Mouse (Mus musculus) kidney, postnatal 36 days (tissue): ENCODE data around the gene Art4.

Experiments used
- DNase-seq, 2 experiments: peaks; one replicate each; pipeline ENCODE4 v3.0.0; 2021 to 2022; ENCODE audit warnings: mixed read lengths in 2 of 2

The Art4 gene

DNA sequence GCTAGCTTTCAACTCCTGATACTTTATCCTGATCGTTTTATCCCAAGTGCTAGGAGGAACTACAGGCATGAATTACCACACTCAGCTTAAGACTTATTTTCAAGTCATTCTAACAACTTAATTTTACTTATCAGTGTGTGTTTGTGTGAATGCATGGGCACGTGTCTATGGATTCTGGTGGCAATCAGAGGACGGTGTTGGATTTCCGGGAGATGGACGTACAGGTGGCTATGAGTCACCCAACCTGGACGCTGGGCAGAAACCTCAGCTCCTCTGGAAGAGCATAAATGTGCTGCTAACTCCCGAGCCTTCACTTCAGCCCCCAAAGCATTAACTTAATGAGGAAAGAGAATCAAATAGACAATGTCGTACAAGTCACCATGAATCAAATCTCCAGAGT is 32.5 kb downstream of the Art4 start:
- DNase-seq, result no peak

GRCm38 (mm10) chr6:136821086-136821485 is 36.4 kb downstream of the Art4 start:
- DNase-seq, result no peak

DNA sequence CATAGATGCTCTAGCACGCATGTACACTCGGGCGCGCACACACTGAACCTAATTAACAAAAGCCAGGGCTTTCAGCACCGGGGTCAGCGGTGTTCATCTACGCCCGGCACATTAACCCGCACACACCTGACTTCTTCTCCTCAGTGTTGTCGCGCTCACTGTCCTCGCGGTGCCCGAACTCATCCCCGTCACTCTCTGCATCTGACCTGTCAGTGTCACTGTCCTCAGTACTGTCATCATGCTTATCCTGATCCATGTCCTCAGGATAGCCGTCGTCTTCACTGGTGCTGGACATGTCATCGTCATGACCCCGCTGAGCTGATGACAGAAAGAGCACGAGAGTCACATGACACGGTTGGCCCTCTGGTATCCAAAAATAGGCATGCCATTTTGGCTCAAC is 37.2 kb downstream of the Art4 start:
- no peak for DNase-seq

GRCm38 (mm10) chr6:136817549-136817948 is 40.0 kb downstream of the Art4 start:
- no peak for DNase-seq

DNA sequence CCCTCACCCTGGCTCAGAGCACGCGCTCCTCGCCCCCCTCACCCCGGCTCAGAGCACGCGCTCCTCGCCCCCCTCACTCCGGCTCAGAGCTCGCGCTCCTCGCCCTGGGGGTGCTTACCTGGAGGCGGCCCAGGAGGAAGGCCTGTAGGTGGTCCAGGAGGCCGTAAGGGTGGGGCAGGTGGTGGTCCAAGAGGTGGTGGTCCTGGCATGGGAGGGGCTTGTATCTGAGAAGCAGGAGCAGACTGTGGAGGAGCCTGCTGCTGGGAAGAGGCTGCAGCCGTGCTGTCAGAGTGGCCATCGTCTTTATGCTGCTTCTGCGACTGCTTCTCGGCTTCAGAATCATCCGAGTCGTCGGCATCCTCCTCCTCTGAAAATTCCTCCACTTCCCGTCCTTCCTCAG is 40.7 kb downstream of the Art4 start:
- DNase-seq, result no peak

- no peak for DNase-seq
These were observed 42.2 kb downstream of the Art4 start for GRCm38 (mm10) chr6:136815381-136815780.

GRCm38 (mm10) chr6:136813117-136813516 is 44.4 kb downstream of the Art4 start:
- DNase-seq, result peak; percentile 28 to 38

DNA sequence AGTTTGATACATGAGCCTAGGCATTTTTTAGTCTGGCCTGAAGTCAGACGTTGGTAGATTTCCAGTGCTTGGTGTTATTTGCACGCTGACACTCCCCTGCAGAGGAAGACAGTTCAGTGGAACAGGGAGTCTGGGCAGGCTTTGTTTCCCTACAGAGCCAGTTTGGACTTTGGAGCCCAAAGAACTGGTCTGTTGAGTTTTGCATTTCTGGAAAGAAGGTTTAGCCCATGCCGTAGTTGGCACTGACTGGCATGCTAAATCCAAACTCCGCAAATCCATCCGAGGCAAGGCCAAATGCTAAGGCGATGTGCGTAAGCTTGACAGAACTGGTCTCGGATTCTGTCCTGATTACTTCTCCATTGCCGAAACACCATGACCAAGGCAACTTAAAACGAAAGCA is 46.3 kb downstream of the Art4 start:
- peak; percentile 64 to 72 for DNase-seq

GRCm38 (mm10) chr6:136809673-136810072 is 47.9 kb downstream of the Art4 start:
- no peak for DNase-seq

GRCm38 (mm10) chr6:136809077-136809476 is 48.5 kb downstream of the Art4 start:
- peak; percentile 60 to 66 for DNase-seq

- DNase-seq, result peak; percentile 35 to 56
These were observed 48.9 kb downstream of the Art4 start for GRCm38 (mm10) chr6:136808631-136809046.

- peak; percentile 98 for DNase-seq
These were observed 49.5 kb downstream of the Art4 start, which contains the start of gene H2afj for GRCm38 (mm10) chr6:136808014-136808417. H2afj (plus strand) TSS chr6:136808244.

DNA sequence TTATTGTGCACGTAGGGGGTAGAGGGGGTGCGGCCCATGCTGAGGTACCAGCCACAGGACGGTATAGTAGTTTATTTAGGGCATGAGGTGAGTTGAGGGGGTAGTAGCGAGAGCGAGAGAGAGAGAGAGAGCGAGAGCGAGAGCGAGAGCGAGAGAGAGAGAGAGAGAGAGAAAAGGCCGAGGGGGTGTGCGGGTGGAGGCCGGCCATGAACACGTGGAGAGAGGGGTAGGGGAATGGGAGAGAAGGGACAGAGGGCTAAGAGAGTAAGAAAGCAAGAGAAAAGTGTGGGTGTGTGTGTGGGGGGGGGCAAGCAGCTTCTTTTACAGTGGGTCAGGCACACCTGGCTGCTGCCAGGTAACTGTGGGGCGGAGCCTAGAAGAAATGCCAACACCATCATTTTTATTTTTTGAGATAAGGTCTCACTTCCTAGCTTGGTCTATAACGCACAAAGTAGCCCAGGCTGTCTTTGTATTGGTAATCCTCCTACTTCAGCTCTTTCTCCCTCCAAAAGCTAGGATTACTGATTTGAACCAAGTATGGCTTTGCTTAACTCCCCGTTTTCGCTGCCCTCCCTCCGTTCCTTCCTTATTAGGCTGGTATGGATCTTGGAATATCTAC is 50.0 kb downstream of the Art4 start:
- DNase-seq, result no peak

- DNase-seq, result no peak
These were observed 50.7 kb downstream of the Art4 start for GRCm38 (mm10) chr6:136806819-136807218.

DNA sequence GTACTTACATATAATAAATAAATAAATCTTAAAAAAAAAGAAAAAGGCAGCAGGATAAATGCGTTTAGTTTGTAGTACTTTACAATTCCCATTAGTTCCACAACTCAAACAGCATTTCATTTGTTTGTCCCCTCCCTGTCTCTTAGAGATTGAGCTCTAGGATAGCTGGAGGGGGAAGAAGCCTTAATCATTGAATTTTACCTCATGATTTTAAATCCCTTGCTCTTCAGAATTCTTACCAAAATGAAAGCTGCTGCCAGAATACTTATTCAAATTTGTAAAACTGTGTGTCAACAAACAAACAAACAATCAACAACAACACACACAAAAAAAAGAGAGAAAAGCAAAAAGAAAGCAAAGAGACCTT is 52.1 kb downstream of the Art4 start:
- no peak for DNase-seq

GRCm38 (mm10) chr6:136804705-136805408 is 52.7 kb downstream of the Art4 start:
- no peak for DNase-seq

DNA sequence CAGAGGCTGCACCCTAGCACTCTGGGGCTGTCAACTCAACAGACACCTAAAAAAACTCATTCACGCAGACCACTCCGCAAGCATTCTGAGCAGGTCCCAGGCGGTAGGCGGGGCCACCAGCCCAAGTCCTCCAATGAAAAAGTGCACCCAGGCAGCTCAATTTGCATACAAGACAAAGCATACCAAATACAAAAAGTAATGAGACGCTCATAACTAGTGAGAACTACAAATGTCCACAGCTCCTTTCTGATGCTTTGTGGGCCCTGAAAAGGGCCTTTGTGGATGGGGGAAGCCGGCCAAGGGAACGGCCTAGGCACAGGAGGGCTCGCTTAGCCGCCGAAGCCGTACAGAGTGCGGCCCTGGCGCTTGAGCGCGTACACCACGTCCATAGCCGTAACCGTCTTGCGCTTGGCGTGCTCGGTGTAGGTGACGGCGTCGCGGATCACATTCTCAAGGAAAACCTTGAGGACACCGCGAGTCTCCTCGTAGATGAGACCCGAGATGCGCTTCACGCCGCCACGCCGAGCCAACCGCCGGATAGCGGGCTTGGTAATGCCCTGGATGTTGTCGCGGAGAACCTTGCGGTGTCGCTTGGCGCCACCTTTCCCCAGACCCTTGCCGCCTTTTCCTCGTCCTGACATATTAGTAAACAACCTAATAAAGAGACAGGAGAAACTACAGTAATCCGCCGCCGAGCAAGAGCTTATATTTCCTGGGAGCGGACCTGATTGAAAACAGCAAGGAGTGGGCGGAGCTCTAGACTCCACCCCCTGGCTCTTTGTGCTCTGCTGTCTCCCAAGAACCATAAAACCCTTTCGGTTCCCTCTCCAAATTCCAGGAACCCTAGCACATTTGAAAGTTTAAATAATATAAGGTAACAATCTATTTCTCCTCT is 53.5 kb downstream of the Art4 start, which contains the start of gene Hist4h4:
Gene Hist4h4, minus strand, starts transcription at position 677 of the 895 bp plus-strand sequence.
- DNase-seq, result peak; percentile 94 to 96

- no peak for DNase-seq
These were observed 54.3 kb downstream of the Art4 start for GRCm38 (mm10) chr6:136803093-136803738.

DNA sequence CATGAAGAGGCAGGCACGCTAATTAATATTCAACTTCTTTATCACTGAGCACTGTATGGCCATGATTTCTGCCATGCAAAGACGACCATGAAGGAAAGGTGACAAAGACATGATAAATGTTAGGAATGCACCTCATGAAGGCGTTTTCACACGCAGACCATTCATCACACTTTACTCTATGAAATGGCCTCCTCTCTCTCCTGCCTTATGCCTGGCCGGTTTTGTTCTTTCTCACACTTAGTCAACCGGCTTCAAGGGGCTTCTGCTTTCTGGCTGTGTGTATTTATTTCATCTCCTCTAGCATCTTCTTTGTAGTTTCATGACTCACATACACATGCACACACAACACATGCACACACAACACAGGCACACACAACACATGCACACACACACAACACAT is 56.3 kb downstream of the Art4 start:
- DNase-seq, result no peak

DNA sequence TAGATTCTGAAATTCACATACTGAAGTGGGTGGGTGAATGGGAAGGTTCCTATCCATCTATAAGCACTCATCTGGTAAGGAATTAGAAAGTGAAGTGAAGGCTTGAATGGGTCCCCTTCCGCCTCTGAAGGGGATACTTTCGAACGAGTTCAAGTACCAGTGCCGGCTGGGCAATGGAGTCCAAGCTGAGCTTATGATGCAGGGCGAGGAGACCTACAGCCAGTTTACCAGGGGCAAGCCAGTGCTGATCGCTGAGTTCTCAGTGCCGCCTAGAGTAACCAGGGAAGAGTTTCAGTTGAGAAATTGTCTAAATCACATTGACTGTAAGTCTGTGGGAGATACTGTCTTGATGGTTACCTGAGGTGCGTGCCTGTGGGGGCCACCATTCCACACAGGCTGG is 56.8 kb downstream of the Art4 start:
- DNase-seq, result no peak
